Mouse (Mus musculus) liver, embryonic 14.5 days (tissue): ENCODE results near the gene Tiam2. TPM values are rescaled to one million over a fixed set of nuclear protein-coding genes. Genes with fewer than 3 reads are reported as not detected.

Experiments used
- ATAC-seq: fragments of 200-750 bp; cut with Nextera tagmentation; 2 replicates; pipeline ENCODE4 v1.8.0; 2017; ENCODE audit warnings: moderate number of reproducible peaks, mild to moderate bottlenecking, moderate library complexity; ENCODE audit not compliant: insufficient read depth
- DNase-seq, 3 experiments: peaks; one replicate each; pipeline ENCODE4 v3.0.0-alpha.2; 2012 to 2013; ENCODE audit warnings: low read depth in 3 of 3, low spot score in 3 of 3
- H3K27ac ChIP-seq: fragments of 300-500 bp; sonication (generic); 2 replicates; pipeline ENCODE4 v1.5.1; 2014; ENCODE audit warnings: moderate library complexity, mild to moderate bottlenecking, control low read depth, inconsistent platforms
- H3K27me3 ChIP-seq: fragments of 300-500 bp; sonication (generic); 2 replicates; pipeline ENCODE4 v1.6.1; 2014; ENCODE audit warnings: mild to moderate bottlenecking, low read length, moderate library complexity; ENCODE audit not compliant: control insufficient read depth, insufficient read depth
- H3K36me3 ChIP-seq: fragments of 300-500 bp; sonication (generic); replicated peaks from 2 replicates; pipeline ENCODE4 v1.6.1; 2014; ENCODE audit warnings: low read depth; ENCODE audit not compliant: control insufficient read depth, insufficient read depth
- H3K4me1 ChIP-seq, 2 experiments: fragments of 200-500 bp in 1 of 2; fragments of 300-500 bp in 1 of 2; sonication (generic) in 1 of 2; replicated peaks; 2 replicates each; pipeline ENCODE4 v1.6.1; 2012 to 2014; ENCODE audit warnings: antibody characterized with exemption in 1 of 2, inconsistent platforms in 1 of 2, low read length in 1 of 2; ENCODE audit not compliant: control insufficient read depth in 2 of 2, insufficient read depth in 2 of 2
- H3K4me2 ChIP-seq: fragments of 300-500 bp; sonication (generic); 2 replicates; pipeline ENCODE4 v1.6.1; 2014; ENCODE audit warnings: low read depth, mild to moderate bottlenecking, control low read depth, moderate library complexity
- H3K4me3 ChIP-seq, 2 experiments: fragments of 200-500 bp in 1 of 2; fragments of 300-500 bp in 1 of 2; sonication (generic) in 1 of 2; 2 replicates each; pipeline ENCODE4 v1.5.1; 2012 to 2014; ENCODE audit warnings: low read depth in 2 of 2, low read length in 2 of 2, mild to moderate bottlenecking in 2 of 2, control low read depth in 1 of 2, inconsistent platforms in 1 of 2, moderate library complexity in 1 of 2; ENCODE audit not compliant: insufficient read depth in 1 of 2
- H3K9ac ChIP-seq: fragments of 300-500 bp; sonication (generic); replicated peaks from 2 replicates; pipeline ENCODE4 v1.6.1; 2014; ENCODE audit warnings: mild to moderate bottlenecking, control low read depth, moderate library complexity
- H3K9me3 ChIP-seq: fragments of 300-500 bp; sonication (generic); 2 replicates; pipeline ENCODE4 v1.6.1; 2016; ENCODE audit warnings: low read length, mixed read lengths; ENCODE audit not compliant: control insufficient read depth
- CTCF ChIP-seq: IDR thresholded peaks from 2 replicates; pipeline ENCODE4 v1.5.1; 2016; ENCODE audit warnings: antibody characterized with exemption, low read depth, control low read depth
- EP300 ChIP-seq: IDR thresholded peaks from 2 replicates; pipeline ENCODE4 v1.6.1; 2016; ENCODE audit warnings: antibody characterized with exemption, low read depth
- WGBS: fragments of 180-500 bp; shearing (Covaris S2); extraction: QIAGEN DNeasy Blood & Tissue Kit; methylation state at CpG from one replicate; pipeline ENCODE4 v1.1.7; 2014; ENCODE audit not compliant: insufficient replicate concordance; 5-methylcytosine and 5-hydroxymethylcytosine counted together
- polyA plus RNA-seq, 2 experiments: library from polyadenylated mRNA; depleted of rRNA in 1 of 2; stranded (reverse) in 1 of 2; unstranded in 1 of 2; fragments of >200 nt; fragmentation: Nextera tagmentation in 1 of 2; extraction: Ambion mirVana in 1 of 2; gene quantifications; 2 replicates each; pipeline versions ENCODE4 v1.2.1 to v1.2.3; 2012 to 2014

The Tiam2 gene
- polyA plus RNA-seq, 2 experiments = 0.30 to 0.60 TPM

DNA sequence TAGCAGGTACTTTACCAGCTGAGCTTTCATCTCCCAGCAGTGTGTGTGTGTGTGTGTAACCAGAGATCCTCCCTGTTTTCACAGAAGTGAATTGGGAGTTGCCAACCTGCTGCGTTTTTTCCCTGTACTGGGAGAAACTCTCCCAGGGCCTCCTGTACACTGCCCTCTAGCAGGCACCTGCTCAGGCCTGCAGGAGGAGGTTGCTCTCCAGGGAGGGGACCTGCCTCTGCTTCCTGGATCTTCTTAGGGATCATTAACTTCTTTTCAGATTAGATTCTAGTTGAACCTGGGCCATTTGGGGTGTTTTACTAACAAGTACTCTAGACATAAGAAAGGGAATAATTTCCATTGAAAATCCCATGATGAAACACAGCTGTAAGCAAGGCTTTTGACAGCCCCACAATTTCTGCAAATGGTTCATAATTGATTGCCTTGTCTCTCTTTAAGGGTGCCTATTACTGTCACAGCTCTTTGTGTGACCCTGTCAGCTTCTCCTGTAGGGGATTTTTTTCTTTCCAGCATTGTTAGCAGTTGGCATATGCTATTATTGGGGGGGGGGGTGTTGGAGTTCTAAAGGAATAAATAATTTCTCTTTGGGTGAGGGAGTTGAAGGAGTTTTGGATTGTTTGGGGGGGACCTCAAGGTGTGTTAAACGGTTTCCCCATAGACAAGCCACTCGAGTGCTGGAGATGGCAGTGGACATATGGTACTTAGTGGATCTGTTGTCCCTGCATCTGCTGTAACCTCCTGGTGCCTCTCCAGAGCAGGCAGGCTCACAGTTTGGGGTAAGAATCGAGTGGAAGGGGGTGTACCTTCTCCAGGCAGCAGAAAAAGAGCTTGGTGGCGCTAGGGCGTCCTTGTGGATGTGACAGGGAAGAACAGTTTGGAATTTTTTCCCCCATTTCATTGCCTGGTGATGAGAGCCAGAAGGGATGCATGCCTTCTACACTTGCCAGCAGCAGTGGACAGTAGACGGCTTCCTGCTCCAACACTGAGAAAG lies 155.5 kb downstream of the Tiam2 start:
- whole genome bisulfite sequencing = 53% methylated on average over 7 of the region's 7 CpGs

DNA sequence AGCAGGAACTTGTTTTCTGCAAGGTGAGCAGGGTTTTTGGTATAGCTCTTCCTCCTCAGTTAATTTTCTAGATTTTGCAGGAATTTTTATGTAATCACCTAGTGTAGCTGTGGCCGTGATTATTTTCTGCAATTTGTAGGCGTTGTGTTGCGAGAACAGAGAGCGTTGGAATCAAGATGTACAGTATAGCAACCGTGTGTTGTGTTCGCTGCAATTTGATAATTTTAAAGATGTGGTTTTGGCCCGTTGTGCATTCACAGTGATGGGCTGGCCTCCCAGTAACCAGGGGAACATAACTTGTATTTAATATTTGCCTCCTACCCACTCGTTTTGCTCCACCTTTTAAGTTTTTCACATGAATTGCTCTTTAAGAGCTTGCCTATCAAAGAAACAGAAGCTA lies 156.7 kb downstream of the Tiam2 start:
- no peak for ATAC-seq
- Histone ChIP-seq H3K27me3 (no peaks in the 10 kb centered on the region), H3K27ac (no peak overlapping the region), H3K4me1 (peaks cover 0 to 5% of the 10 kb centered on the region in 2 experiments; a peak in 2 of 4 replicates), H3K9me3 (no peaks in the 10 kb centered on the region), H3K4me3 (no peak overlapping the region), H3K9ac (no peak overlapping the region), H3K36me3 (no peaks in the 10 kb centered on the region), H3K4me2 (no peak overlapping the region)
- DNase-seq = no peak
- WGBS = 59% methylated on average over 8 of the region's 8 CpGs
- TF ChIP-seq CTCF = no peak
- TF ChIP-seq EP300 = no peak

More for the DNA sequence above, 155.5 kb downstream of the Tiam2 start:
- Histone ChIP-seq H3K27ac (no peak overlapping the region), H3K9ac (no peak overlapping the region), H3K4me2 (no peak overlapping the region), H3K36me3 (no peaks in the 10 kb centered on the region), H3K4me3 (no peak overlapping the region), H3K4me1 (no peaks in the 10 kb centered on the region), H3K27me3 (no peaks in the 10 kb centered on the region), H3K9me3 (no peaks in the 10 kb centered on the region)
- TF ChIP-seq EP300 = no peak
- TF ChIP-seq CTCF = no peak
- ATAC-seq = no peak
- DNase-seq = no peak

DNA sequence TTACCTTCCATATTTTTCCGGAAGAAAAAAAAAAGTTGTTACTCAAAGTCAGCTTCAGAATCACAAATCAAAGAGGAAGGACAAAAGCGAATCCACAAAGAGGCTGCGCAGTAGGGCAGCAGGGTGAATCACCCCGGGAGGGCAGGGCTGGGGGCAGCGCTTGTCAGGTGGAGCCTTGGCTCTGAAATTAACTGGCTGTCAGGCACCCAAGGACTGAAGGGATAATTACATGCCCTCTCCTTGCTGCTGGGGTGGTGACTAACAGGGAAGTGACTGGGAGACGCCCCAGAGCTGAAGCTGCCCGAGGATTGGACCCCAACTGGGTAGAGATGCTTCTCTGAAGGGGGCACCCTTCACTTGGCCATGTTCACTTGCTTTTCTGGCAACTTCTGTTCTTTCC lies 159.5 kb downstream of the Tiam2 start:
- Histone ChIP-seq H3K4me1 (peaks cover 0 to 6% of the 10 kb centered on the region in 2 experiments; a peak in 2 of 4 replicates), H3K9ac (no peak overlapping the region), H3K4me2 (no peak overlapping the region), H3K4me3 (no peak overlapping the region), H3K36me3 (no peaks in the 10 kb centered on the region), H3K27ac (no peak overlapping the region), H3K9me3 (no peaks in the 10 kb centered on the region), H3K27me3 (no peaks in the 10 kb centered on the region)
- TF ChIP-seq CTCF = no peak
- TF ChIP-seq EP300 = no peak
- ATAC-seq (no peak), DNase-seq (no peak)
- 60% methylated on average over 7 of the region's 7 CpGs for WGBS

DNA sequence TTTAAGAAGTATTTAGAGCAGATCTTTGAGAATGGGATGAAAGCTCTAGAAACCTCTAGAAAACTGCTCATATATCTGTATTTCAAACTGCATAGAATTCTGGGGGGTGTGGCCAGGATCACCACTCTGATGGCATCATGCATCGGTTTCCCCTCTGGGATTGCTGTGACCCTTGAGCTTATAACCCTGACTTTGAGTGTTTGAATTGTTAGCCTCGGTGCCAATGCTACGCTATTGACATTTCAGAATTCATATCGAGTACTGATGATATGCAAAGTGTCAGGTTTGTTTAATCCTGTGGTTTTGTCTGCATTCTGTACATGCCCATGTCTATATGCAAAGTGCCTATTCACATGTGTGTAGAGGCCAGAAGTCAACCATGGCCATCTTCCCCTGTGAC lies 160.8 kb downstream of the Tiam2 start:
- Histone ChIP-seq H3K9me3 (no peaks in the 10 kb centered on the region), H3K27me3 (no peaks in the 10 kb centered on the region), H3K9ac (no peak overlapping the region), H3K4me2 (no peak overlapping the region), H3K27ac (no peak overlapping the region), H3K4me3 (no peak overlapping the region), H3K36me3 (no peaks in the 10 kb centered on the region), H3K4me1 (peaks cover 0 to 6% of the 10 kb centered on the region in 2 experiments; a peak in 2 of 4 replicates)
- no peak for ATAC-seq
- WGBS = 74% methylated on average over 4 of the region's 4 CpGs
- DNase-seq = no peak
- TF ChIP-seq EP300 (no peak), CTCF (no peak)
